Comparison of ENCODE assay signal across 9 mouse cellular contexts in the genomic region with DNA sequence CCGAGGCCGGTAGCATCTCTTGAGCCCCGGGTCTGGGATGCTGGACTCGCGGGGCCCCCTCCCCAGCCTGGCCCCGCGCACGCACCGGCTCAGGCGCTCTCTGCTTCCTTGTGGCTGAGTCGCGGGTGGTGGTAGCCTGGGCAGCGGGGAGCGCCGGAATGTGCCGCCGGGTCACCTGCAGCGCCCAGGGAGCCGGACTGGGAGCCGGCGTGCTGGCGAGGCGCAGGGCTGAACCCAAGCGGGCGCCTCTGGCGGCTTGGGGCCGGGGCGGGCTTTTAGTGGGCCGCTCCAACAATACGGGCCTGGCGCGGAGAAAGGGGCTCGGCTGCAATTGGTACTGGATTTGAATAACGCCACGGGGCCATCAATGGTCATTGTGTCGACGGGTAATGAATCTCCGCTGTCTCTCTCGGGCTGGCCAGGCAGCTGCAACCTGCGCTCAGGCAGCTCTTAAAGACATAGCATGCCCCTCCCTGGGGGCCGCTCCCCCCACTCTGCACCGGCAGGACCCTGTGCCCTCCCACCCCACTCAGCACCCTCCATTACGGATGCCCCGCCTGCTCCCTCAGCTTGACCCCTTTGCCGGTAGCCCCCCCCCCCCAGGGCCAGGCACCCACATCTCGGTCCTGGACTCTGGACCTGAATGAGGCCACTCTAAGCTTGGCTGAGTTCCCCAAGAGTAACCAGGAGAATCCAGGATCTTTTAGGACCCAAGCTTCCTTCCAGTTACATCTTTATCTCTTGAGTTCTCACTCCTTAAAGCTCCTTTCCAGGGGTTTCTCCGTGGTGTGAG. TPM values are rescaled to one million over a fixed set of nuclear protein-coding genes. Genes with fewer than 3 reads are reported as not detected.
DNase-seq lines count a peak whose midpoint lies in the region; ATAC-seq and TF ChIP-seq lines count a peak whose summit lies in the region.
"Had no signal": no experiment of that assay in that cellular context is flagged by ENCODE, and none has a peak within 500 bp of the region (broad histone marks: within the 10 kb centered on the region; RNA-seq: fewer than 3 reads in every experiment).

No protein-coding gene starts in this region.

- no peak overlapping the region for H3K27ac ChIP-seq in kidney, embryonic 16.5 days (ENCODE audit: low read length)
- no peak overlapping the region for H3K27ac ChIP-seq in intestine, embryonic 16.5 days (ENCODE audit: low read length)
- H3K27ac ChIP-seq in midbrain, postnatal 0 days (ENCODE audit: low read depth, low read length): peak overlapping the region; percentile 55

- peak; percentile 30; the same call in 1 of the 2 replicates for ATAC-seq in kidney, embryonic 16.5 days (ENCODE audit: low FRiP score, low TSS enrichment)
- ATAC-seq in intestine, embryonic 16.5 days: peak; percentile 69
- ATAC-seq in midbrain, postnatal 0 days (ENCODE audit: low FRiP score): peak; percentile 55
- ATAC-seq: Patski had no signal

- peak overlapping the region; percentile 57 for H3K9ac ChIP-seq in kidney, embryonic 16.5 days (replicated peaks; ENCODE audit: low read length)
- peak overlapping the region; percentile 48; the same call in 1 of the 2 replicates for H3K9ac ChIP-seq in intestine, embryonic 16.5 days (ENCODE audit: low read depth, low read length)
- peak overlapping the region; percentile 89 for H3K9ac ChIP-seq in midbrain, postnatal 0 days (replicated peaks; ENCODE audit: low read length, poor library complexity, severe bottlenecking)

- DNase-seq in kidney, adult 18-20 months: no peak
- peak; percentile 79 for DNase-seq in embryo, embryonic 9.5 days (ENCODE audit: extremely low spot score)
- peak; percentile 59 for DNase-seq in midbrain, postnatal 0 days (ENCODE audit: low spot score)
- DNase-seq in c-Kit-positive CD71-positive TER-119-positive erythroid progenitor cells, embryonic 14.5 days (ENCODE audit: low spot score): no peak
- DNase-seq in thymus, postnatal 36 days: no peak
- DNase-seq in gastrocnemius, postnatal 25 days: no peak

- TF ChIP-seq CTCF in midbrain, postnatal 0 days (IDR thresholded peaks at IDR 0.05): no peak

- H3K4me1 ChIP-seq in kidney, embryonic 16.5 days (ENCODE audit: insufficient read depth, low read length): peaks cover 12% of the 10 kb centered on the region
- peaks cover 6% of the 10 kb centered on the region for H3K4me1 ChIP-seq in intestine, embryonic 16.5 days (ENCODE audit: control insufficient read depth, insufficient read depth, low read length)
- H3K4me1 ChIP-seq in midbrain, postnatal 0 days (ENCODE audit: insufficient read depth, low read length): no peaks in the 10 kb centered on the region; the same call in 1 of the 2 replicates

- 6% methylated on average over 46 of the region's 47 CpGs for WGBS in kidney, embryonic 16.5 days
- 9% methylated on average over 46 of the region's 47 CpGs for WGBS in intestine, embryonic 16.5 days
- WGBS in midbrain, postnatal 0 days: 3% methylated on average over 44 of the region's 47 CpGs

- H3K36me3 ChIP-seq in kidney, embryonic 16.5 days (ENCODE audit: insufficient read depth, low read length): peaks cover 26% of the 10 kb centered on the region
- peaks cover 6% of the 10 kb centered on the region; the same call in 1 of the 2 replicates for H3K36me3 ChIP-seq in intestine, embryonic 16.5 days (ENCODE audit: control insufficient read depth, insufficient read depth, low read length)
- peaks cover 12% of the 10 kb centered on the region for H3K36me3 ChIP-seq in midbrain, postnatal 0 days (ENCODE audit: insufficient read depth, low read length)

- peak overlapping the region; percentile 55 for H3K4me2 ChIP-seq in kidney, embryonic 16.5 days (replicated peaks; ENCODE audit: low read depth, low read length)
- H3K4me2 ChIP-seq in intestine, embryonic 16.5 days (ENCODE audit: low read depth, low read length): peak overlapping the region; percentile 50
- H3K4me2 ChIP-seq in midbrain, postnatal 0 days (ENCODE audit: low read depth, low read length, poor library complexity, severe bottlenecking): peak overlapping the region; percentile 82

- peak overlapping the region; percentile 38 for H3K4me3 ChIP-seq in kidney, embryonic 16.5 days (ENCODE audit: low read length)
- peak overlapping the region; percentile 31 for H3K4me3 ChIP-seq in intestine, embryonic 16.5 days (ENCODE audit: low read length)
- peak overlapping the region; percentile 56 for H3K4me3 ChIP-seq in midbrain, postnatal 0 days (ENCODE audit: low read depth, low read length)

- H3K9me3 ChIP-seq in kidney, embryonic 16.5 days (ENCODE audit: low read length): no peaks in the 10 kb centered on the region
- no peaks in the 10 kb centered on the region for H3K9me3 ChIP-seq in intestine, embryonic 16.5 days (ENCODE audit: control insufficient read depth, low read length)
- H3K9me3 ChIP-seq in midbrain, postnatal 0 days (ENCODE audit: low read length): no peaks in the 10 kb centered on the region

- H3K27me3 ChIP-seq in kidney, embryonic 16.5 days (ENCODE audit: insufficient read depth, low read length): peaks cover 49% of the 10 kb centered on the region
- H3K27me3 ChIP-seq in intestine, embryonic 16.5 days (replicated peaks; ENCODE audit: control insufficient read depth, insufficient read depth, low read length): peaks cover 40% of the 10 kb centered on the region
- no peaks in the 10 kb centered on the region for H3K27me3 ChIP-seq in midbrain, postnatal 0 days (ENCODE audit: insufficient read depth, low read length)
- H3K27me3 ChIP-seq: Patski had no signal

RNA-seq across cellular contexts. Expression of a gene that starts 22.7 kb away (rescaled TPM):
- polyA plus RNA-seq in kidney, embryonic 16.5 days (2015; fragmentation: Nextera tagmentation; extraction: Ambion mirVana): 20.1 and 20.8 TPM in 2 replicates
- polyA plus RNA-seq in intestine, embryonic 16.5 days (2015; fragmentation: Nextera tagmentation; extraction: Ambion mirVana): 24.5 and 24.8 TPM in 2 replicates
- 21.4 and 28.0 TPM in 2 replicates for total RNA-seq in midbrain, postnatal 0 days (2014; rRNA removed)
- polyA plus RNA-seq in midbrain, postnatal 0 days (2015; fragmentation: Nextera tagmentation; extraction: Ambion mirVana): 22.8 and 26.0 TPM in 2 replicates
- total RNA-seq in gastrocnemius, postnatal 25 days (2021): 10 to 100 TPM in 1 of 2 experiments, 1 to 10 TPM in 1; 8.5 to 10.6 TPM

RNA-seq across cellular contexts. Expression of a gene that starts 26.4 kb away (rescaled TPM):
- 27.5 and 31.1 TPM in 2 replicates for polyA plus RNA-seq in kidney, embryonic 16.5 days (2015; fragmentation: Nextera tagmentation; extraction: Ambion mirVana)
- 28.8 and 30.7 TPM in 2 replicates for polyA plus RNA-seq in intestine, embryonic 16.5 days (2015; fragmentation: Nextera tagmentation; extraction: Ambion mirVana)
- total RNA-seq in midbrain, postnatal 0 days (2014; rRNA removed): 66.9 and 73.5 TPM in 2 replicates
- polyA plus RNA-seq in midbrain, postnatal 0 days (2015; fragmentation: Nextera tagmentation; extraction: Ambion mirVana): 30.7 and 32.6 TPM in 2 replicates
- 10 to 100 TPM; 20.9 to 26.0 TPM for total RNA-seq in gastrocnemius, postnatal 25 days (2021)

RNA-seq across cellular contexts. Expression of a gene that starts 42.8 kb away (rescaled TPM):
- 57.7 and 76.5 TPM in 2 replicates for polyA plus RNA-seq in kidney, embryonic 16.5 days (2015; fragmentation: Nextera tagmentation; extraction: Ambion mirVana)
- 30.5 and 37.1 TPM in 2 replicates for polyA plus RNA-seq in intestine, embryonic 16.5 days (2015; fragmentation: Nextera tagmentation; extraction: Ambion mirVana)
- 77.0 and 102 TPM in 2 replicates for total RNA-seq in midbrain, postnatal 0 days (2014; rRNA removed)
- 72.0 and 90.9 TPM in 2 replicates for polyA plus RNA-seq in midbrain, postnatal 0 days (2015; fragmentation: Nextera tagmentation; extraction: Ambion mirVana)
- 10 to 100 TPM; 10.3 to 14.7 TPM for total RNA-seq in gastrocnemius, postnatal 25 days (2021)

RNA-seq across cellular contexts. Expression of a gene that starts 43.8 kb away (rescaled TPM):
- polyA plus RNA-seq in kidney, embryonic 16.5 days (2015; fragmentation: Nextera tagmentation; extraction: Ambion mirVana): 16.5 and 17.7 TPM in 2 replicates
- polyA plus RNA-seq in intestine, embryonic 16.5 days (2015; fragmentation: Nextera tagmentation; extraction: Ambion mirVana): 43.0 and 57.6 TPM in 2 replicates
- 111 and 128 TPM in 2 replicates for total RNA-seq in midbrain, postnatal 0 days (2014; rRNA removed)
- 48.5 and 50.2 TPM in 2 replicates for polyA plus RNA-seq in midbrain, postnatal 0 days (2015; fragmentation: Nextera tagmentation; extraction: Ambion mirVana)
- 10 to 100 TPM in 1 of 2 experiments, 1 to 10 TPM in 1; 8.2 to 10.7 TPM for total RNA-seq in gastrocnemius, postnatal 25 days (2021)

RNA-seq across cellular contexts. Expression of a gene that starts 58.0 kb away (rescaled TPM):
- 42.4 and 45.7 TPM in 2 replicates for polyA plus RNA-seq in kidney, embryonic 16.5 days (2015; fragmentation: Nextera tagmentation; extraction: Ambion mirVana)
- 37.5 and 38.0 TPM in 2 replicates for polyA plus RNA-seq in intestine, embryonic 16.5 days (2015; fragmentation: Nextera tagmentation; extraction: Ambion mirVana)
- 36.7 and 50.7 TPM in 2 replicates for total RNA-seq in midbrain, postnatal 0 days (2014; rRNA removed)
- 25.7 and 32.0 TPM in 2 replicates for polyA plus RNA-seq in midbrain, postnatal 0 days (2015; fragmentation: Nextera tagmentation; extraction: Ambion mirVana)
- total RNA-seq in gastrocnemius, postnatal 25 days (2021): 10 to 100 TPM; 24.8 to 24.9 TPM

Comparison
In these comparisons a context has a peak if more than half of its experiments do, and no peak if none do; other contexts are left out.
1. DNase-seq: peak in embryo, embryonic 9.5 days (single experiment) and midbrain, postnatal 0 days (single experiment); none in kidney, adult 18-20 months (single experiment), c-Kit-positive CD71-positive TER-119-positive erythroid progenitor cells, embryonic 14.5 days (single experiment), thymus, postnatal 36 days (0 of 2) and gastrocnemius, postnatal 25 days (single experiment).
2. Peak in every context shown above with its lines, with median percentiles within 50 percentile points of each other: ATAC-seq, H3K4me2 ChIP-seq, H3K4me3 ChIP-seq and H3K9ac ChIP-seq.